Mouse (Mus musculus) kidney, adult 8-10 months (tissue): ENCODE results near the gene Srd5a3.

Experiments used
- DNase-seq, 2 experiments: peaks; one replicate each; pipeline ENCODE4 v3.0.0; 2022

Srd5a3 gene

GRCm38 (mm10) chr5:76199346-76199745 lies 59.3 kb downstream of the Srd5a3 start:
- no peak for DNase-seq

GRCm38 (mm10) chr5:76203171-76203570 lies 63.1 kb downstream of the Srd5a3 start:
- no peak for DNase-seq
